Mouse (Mus musculus): ENCODE measurements around the gene Nrtn.

GRCm38 (mm10) chr17:56751404-56752072 lies 5.8 kb downstream of the Nrtn start:
- TF ChIP-seq CTCF (IDR thresholded peaks at IDR 0.05; ENCODE audit: low read depth, low read length): no peak
- no peak for TF ChIP-seq GATA1 (IDR thresholded peaks at IDR 0.05; ENCODE audit: borderline replicate concordance, low read length)
